Mouse (Mus musculus): ENCODE results near the gene Tet2.
"Not testable (repeated sequence)": the region's sequence is repeated elsewhere in the genome, so short reads cannot be mapped to it uniquely, and the experiment has no call there.

Gene Tet2

DNA sequence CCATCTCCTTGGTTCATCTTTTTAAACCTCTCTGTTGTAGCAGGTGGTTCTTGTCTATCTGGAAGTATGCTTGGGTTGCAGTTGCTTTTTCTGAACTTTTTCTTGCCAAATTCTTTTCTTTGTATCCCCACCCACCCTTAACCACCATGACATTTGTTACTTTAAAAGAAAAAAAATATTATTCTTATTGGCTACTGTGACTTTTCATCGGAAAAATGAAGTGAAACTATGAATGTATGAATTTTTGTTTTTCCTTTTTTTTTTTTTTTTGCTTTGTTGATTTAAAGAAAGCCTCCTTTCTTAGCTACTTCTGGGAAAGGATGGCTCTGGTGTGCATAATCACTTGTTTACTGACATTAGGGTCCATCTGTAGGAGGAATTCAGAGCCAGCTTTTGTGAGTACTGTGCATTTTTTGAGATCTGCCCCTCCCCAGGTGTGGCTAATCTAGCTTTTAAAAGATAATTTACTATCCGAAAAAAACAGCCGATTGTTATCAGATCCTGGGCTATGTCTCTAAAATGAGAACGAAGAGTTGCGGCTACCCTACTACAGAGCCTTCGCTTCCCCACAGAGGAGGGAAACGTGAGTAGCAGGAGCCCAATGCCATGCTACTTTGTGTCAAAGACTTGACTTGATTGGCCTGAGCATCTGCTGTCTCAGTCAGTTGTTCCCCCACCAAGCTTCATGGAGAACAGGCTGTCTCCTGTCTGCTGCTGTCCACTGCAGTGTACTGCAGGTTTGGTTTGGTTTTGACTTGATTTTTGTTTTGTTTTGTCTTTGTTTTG lies 4.6 kb upstream of the Tet2 start:
- DNase-seq (ENCODE audit: low spot score in 2 of 2): no peak

DNA sequence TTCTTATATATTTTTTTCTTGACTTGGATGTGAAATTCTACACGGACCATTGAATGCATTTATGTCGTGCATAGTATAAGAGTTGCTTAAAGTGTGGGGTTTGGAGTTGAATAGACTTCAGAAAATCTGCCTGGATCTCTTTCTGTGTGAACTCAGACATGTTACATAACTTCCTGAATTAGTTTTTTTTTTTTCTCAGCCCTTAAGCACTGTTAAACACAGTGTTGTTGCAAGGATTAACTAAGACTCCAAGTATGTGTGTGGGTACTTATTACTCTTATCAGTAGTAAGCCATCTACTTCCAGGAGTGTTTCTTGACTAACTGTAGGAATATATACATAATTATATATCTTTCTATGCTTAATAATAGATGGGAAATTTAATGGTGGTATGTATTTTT lies 3.7 kb upstream of the Tet2 start:
- no peak for DNase-seq (ENCODE audit: low spot score in 2 of 2)

DNA sequence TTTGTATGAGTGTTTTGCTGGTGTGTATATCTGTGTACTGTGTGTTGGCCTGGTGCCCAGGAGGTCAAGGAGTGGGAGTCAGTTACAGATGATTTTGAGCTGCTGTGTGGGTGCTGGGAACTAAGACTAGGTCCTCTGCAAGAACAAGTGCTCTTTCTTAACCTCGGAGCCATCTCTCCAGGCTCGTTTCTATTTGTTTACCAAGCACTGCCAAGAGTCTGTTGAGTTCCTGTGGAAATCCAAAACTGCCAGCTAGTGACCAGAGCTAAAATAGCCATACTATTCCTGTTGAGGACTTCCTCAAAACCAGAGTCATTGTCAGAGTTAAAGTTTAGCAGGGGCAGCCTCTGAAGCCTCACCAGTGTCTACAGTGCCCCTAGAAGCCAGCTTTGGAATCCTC lies 1.9 kb upstream of the Tet2 start:
- no peak for DNase-seq (ENCODE audit: low spot score in 2 of 2)

DNA sequence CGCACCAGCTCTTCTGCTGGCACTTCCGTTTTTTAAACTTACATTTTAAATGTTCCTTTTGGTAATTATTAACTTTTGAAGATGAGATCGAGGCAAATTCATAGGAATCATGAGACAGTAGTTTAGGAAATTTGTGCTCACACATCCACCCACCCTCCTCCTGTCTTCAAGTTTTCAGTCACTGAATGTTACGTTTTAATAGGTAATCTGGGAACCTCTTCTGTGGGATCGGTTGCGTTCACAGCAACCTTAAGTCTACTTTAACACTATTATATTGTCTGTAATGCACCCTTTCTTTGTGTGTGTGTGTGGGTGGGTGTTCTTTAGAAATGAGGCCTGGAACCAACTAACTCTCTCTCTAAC lies 346 bp upstream of the Tet2 start:
- no peak for DNase-seq (ENCODE audit: low spot score in 2 of 2)

DNA sequence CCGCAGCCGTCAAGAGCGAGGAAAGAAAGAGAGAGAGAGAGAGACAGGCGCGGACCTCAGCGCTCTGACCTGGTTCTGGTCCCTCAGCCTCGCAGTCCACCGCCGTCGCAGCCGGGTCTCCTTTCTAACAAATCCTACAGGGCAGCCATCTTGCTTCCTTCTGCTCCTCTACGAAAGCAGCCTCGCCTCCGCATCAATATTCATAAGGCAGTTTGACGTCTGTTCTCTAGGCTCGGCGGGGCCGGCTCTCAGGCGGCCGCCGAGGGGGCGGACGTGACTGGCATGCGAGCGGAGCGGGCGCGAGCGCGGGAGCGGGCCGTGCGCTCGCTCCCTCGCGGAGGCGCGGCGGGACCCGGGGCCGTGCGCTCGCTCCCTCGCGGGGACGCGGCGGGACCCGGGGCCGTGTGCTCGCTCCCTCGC lies 798 bp downstream of the Tet2 start:
- peak; percentile 69 to 70 for DNase-seq (ENCODE audit: low spot score in 2 of 2)

DNA sequence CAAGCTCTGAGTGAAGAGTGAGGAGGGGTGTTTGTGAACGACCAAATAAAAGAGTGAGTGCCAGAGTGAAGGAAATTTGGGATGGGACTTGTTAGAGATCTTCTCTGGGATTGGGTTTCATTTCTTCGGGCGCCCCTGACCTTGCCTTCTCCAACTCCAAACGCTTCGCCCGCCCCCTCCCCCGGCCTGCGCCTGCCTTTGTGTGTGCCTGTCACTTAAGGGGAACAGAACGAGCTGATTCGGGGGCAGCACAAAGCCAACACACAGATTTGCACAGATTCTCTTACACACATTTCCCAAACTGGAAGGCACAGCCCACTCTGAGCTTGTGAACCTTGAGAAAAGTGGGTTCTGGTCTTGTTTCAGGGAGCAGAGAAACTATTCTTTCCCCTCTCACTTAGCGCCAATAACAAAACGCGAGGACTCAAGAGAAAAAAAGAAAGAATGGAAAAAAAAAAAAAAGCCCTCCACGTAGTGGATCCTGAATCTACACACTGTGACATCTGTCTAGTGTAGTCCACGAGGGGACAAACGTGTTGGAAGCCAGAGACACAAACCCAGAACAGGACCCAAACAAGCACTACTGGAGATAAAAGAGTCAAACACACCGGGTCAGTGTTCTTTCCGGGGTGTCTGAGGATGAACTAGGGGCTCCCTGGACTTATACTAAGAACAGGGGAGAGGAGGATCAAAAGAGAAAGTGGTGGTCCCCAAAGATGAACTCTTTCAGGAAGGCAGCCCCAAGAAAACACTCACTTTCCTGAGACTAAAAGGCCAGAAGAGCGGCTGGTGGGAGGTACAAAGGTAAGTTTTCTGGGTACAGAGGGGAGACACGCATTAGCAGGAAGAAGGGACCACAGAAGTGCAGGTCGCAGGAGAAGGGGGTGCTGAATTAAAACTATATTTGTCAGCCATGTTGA lies 1.6 kb downstream of the Tet2 start:
- DNase-seq (ENCODE audit: low spot score in 2 of 2): peak; percentile 14 to 20

DNA sequence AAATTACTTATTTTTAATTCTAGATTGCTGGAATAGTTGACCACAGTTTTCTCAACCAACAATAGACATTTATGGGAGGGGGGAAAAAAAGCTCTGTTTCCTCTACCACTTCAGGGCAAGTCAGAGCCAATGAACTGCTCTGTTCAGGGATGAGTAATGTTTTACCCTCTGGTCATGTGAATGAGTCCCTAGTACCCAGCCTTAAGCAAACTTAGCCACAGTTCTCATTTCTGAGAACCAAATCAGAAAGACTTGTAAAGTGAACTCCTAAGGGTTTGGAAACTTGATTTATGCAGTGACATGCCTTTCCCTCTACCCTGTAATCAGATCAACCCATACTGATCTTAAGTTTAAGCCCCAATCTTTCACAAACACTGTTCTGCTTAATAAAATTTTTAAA lies 2.9 kb downstream of the Tet2 start:
- no peak for DNase-seq (ENCODE audit: low spot score in 2 of 2)

DNA sequence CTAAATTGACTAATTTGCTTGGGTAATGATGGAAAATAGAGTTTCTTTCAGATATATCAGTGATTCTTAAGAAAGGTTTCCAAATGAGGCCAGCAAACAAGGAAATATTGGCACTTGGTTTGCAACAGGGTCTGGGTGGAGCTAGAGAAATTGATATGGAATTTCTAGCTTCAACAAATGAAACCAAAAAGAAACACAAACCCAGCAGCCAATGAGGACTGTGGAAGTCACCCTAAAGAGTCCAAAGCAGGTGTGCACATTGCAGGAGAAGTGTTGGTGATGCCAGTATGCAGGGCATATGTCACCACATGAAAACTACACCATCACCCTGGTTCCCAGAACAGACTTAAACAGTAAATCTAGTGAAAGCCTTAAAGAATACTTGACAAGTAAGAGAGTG lies 3.9 kb downstream of the Tet2 start:
- DNase-seq (ENCODE audit: low spot score in 2 of 2): no peak

DNA sequence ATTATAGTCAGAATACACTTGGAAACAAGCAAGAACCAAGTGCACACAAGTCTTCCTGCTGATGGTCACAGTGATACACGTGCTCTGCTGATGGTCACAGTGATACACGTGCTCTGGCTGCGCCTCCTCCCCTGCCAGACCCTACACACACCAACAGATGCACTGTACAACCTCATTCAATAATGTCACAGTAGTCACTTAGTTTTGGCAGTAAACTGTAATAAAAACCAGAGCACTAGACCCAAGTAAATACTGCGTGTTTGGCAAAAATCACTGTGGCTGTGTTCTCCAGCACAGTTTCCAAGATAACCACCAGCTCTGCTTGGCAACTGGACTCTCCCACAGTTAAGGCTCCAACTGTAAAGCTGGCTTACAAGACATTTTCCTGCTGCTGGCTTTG lies 4.9 kb downstream of the Tet2 start:
- no peak for DNase-seq (ENCODE audit: low spot score in 2 of 2)

DNA sequence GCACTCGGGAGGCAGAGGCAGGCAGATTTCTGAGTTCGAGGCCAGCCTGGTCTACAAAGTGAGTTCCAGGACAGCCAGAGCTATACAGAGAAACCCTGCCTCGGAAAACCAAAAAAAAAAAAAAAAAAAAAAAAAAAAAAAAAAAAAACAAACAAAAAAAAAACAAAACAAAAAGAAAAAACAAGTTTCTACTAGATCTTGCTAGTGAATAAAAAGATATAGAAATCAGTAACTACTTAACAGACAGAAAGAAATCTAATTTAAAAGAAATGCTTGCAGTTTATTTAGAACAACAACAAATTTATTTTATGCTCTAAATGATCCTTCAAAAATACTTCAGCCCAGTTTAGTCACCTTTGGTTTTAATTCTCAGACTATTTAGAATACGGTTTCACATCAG lies 6.4 kb downstream of the Tet2 start:
- DNase-seq (ENCODE audit: low spot score in 2 of 2): not testable (repeated sequence)

DNA sequence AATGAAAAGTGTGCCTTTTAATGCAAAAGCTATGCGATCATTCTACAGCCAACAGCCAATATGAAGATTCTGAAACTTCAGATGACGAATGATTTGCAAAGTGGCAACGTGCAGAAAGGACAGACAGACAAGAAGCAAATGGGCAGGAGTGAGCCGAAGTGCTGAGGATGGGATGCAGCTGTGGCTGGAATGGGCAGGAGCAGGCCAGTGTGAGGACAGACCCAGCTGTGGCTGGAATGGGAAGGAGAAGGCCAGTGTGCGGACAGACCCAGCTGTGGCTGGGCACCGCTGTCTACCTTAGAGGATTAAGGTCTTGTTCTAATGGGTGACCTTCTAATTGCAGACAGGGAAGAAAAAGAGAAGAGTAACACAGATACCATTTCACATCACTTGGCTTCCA lies 9.3 kb downstream of the Tet2 start:
- no peak for DNase-seq (ENCODE audit: low spot score in 2 of 2)

DNA sequence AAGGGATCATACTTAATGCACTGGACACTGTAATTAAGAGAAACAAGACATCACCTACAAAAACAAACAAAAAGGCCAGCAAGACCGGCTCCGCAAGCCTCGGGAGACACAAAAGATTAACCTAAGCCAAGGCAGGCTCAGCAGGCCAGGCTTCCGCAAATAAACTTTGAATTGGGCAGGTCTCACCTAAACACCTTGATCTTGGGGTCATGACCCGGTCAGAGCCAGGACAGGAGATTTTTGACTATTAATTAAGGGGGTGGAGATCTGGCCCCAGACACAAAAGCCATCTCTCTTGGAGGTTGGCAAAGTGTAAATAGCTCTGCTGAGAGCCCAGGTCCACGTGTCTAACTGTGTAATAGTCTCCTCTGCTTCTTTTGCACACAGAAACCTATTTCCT lies 10.9 kb downstream of the Tet2 start:
- DNase-seq (ENCODE audit: low spot score in 2 of 2): no peak

DNA sequence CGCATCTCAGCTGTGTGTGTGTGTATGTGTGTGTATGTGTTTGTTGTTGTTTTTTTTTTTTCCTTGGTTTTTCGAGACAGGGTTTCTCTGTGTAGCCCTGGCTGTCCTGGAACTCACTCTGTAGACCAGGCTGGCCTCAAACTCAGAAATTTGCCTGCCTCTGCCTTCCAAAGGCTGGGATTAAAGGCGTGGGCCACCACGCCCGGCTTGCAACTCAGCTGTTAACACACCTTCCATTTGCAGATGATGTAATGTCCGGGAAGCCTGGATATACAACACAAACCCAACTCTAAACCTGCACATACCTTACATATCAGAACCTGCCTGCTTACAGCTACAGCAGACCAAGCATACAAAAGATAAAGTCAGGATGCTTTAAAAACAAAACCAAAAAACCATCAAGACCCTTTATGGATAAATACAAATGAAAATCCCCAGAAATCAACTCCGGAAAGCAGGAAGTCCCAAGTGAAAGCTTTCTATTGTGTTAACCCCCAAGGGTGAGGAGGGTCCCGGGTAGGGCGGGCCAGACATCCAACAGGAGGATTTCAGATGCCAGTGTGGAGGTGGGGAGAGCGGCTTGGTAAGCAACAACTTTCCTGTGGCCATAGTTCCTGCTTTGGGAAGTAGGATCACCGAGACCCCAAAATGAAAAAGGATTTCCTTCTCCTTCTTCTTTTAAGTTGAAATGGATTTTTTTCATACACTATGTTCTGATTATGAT lies 11.5 kb downstream of the Tet2 start:
- DNase-seq (ENCODE audit: low spot score in 2 of 2): no peak

DNA sequence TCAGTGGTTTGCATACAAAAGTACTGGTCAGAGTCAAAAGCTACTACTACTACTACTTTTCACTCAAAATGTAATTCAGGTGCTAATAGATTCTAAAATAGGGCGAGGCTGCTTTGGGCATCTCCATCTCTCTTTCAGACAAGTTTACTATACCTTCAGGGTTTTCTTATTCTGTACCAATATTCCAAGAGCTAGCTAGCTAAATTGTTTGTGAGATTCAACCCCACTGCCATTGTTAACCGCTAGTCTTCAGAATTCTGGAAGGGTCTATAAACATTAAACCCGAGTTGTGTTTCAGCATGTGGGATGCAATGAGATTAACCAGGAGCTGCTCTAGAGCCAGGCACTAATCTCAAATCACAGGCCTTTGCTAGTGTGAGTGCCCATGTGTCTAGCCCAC lies 12.1 kb downstream of the Tet2 start:
- DNase-seq (ENCODE audit: low spot score in 2 of 2): no peak

DNA sequence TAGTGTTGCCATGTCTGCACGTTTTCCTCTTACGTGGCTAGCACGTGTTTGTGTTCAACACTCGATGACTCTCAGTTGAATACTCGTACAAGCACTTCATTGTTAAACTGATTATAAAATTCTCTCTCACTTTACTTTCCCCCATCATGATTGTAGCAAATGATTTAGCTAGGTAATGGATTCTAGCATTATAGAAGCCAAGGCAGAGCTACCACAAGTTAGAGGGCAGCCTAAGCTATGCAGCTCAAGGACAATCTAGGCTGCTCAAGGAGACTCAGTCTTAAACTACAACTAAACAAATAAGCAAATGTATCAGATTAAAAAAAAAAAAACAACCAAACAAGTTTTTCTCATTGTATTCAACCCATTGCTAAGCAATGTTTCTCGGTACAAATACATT lies 12.7 kb downstream of the Tet2 start:
- no peak for DNase-seq (ENCODE audit: low spot score in 2 of 2)

DNA sequence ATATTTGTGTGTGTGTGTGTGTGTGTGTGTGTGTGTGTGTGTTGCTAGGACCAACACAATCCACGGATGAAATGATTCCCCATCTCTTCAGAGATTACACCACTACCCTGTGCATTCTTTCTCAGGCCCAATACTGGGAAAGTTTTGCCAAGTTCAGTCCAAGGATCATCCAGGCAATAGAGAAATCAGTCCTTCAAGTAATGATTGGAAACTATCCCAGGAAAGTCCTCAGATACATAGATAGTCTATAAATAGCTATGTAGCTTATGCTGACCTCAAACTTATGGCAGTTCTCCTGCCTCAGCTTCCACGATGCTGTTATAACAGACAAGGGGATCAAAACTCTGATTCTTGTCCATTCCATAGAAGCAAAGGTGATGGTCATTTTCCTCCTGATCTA lies 13.8 kb downstream of the Tet2 start:
- no peak for DNase-seq (ENCODE audit: low spot score in 2 of 2)

DNA sequence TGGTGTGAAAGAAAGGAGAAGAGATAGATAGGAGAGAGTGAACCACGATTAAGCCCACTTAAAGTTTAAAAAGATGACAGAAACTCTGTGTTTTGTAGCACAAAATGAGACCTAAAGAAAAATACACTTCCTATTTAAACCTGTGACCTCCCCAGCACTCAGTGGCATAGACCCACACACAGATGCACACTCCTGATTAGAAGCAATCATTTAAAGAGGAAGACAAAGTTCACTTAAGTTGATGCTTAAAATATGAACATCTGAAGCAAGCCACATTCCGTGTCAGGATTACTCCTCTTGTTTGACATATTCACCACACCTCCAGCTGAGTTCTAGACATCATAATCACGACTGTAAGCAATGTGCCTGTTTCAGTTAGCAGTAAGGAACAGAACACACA lies 14.3 kb downstream of the Tet2 start:
- no peak for DNase-seq (ENCODE audit: low spot score in 2 of 2)

DNA sequence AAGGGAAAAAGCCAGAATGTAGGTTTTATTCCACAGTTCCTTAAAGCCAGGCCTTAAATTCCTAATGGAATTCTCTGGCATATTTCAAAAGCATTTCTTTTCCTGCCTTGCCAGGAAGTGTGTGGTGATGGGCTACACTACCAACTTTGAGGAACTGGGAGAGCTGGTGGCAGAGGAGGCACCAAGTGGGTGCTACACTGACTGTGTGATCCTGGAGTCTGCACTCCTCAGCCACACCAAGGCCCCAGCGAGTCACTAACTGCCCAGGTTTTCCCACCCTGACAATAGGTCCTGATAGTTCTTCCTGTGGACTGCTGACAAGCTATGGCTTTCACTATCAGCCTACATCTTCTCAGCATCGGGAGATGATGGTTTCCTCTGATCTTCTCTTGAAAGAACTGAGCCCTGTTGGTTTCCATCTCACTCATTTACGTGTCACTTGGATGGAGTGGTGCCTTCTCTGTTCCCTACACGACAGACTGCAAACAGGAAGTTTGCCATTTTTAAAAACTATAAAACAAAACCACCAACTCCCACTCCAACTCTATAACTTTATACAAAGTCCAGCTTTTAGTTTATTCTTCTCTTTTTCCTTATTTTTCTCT lies 18.7 kb downstream of the Tet2 start:
- no peak for DNase-seq (ENCODE audit: low spot score in 2 of 2)

DNA sequence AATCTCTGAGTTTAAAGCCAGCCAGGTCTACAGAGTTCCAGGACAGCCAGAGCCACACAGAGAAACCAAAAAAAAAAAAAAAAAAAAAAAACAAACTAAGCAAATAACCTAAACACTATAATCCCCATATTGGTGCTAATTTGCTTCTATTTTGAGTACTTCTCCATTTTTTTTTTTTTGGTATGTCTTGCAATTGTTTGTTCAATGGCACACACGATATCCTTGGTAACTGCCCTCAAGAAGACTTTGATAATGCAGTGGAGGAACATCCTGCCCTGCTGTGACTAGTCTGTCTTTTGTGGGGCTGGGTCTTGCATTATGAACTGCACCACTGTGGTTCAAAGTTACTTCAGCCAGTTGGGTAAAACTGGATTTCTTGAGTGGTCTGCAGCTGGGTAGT lies 19.4 kb downstream of the Tet2 start:
- no peak for DNase-seq (ENCODE audit: low spot score in 2 of 2)

DNA sequence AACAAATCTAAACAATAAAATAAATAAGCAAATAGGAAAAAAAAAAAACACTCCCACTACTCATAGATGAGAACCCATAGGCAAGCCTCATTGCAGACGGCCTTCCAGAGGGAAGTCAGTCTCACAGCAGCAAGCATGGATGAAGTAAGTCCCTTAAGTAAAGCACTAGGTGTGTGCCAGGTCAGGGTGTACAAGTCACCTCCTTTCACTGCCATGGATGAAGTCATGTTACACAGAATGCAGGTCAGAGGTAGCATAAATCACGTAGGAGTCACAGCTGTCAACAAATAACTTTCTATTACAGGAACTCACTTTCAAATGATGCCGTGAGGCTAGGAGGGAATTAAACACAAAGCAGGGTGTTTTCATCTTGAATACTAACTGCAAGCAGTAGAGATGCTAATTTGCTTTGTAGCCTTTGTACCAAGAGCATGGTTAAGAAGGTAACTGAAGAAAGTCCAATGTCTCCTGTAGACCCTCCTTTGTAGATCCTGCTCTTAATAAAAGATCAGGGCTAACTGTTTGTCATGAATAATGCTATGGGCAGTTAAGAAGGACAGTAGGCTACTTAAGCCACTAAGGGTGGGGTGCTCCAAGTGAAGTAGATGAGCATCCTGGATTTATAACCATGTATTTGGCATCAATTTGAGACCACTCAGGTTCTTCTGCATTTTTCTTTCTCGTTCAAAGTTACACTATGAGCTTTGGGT lies 20.4 kb downstream of the Tet2 start:
- DNase-seq (ENCODE audit: low spot score in 2 of 2): no peak

DNA sequence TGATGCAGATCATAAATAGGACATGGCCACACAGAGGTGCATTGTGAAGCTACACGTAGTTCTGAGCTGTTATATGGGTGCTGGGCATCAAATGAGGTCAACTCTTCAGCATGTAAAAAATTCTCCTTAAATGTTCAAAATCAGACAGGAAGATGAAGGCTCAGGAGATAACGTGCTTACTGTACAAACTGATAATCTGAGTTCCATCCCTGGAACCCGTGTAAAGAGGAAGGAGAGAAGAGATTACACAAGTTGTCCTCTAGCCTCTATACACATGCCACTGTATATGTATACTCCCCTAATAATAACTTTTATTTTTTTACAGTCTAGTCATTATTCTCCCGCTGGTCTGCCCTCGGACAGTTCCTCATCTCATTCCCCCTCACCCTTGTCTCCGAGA lies 21.7 kb downstream of the Tet2 start:
- DNase-seq (ENCODE audit: low spot score in 2 of 2): no peak

DNA sequence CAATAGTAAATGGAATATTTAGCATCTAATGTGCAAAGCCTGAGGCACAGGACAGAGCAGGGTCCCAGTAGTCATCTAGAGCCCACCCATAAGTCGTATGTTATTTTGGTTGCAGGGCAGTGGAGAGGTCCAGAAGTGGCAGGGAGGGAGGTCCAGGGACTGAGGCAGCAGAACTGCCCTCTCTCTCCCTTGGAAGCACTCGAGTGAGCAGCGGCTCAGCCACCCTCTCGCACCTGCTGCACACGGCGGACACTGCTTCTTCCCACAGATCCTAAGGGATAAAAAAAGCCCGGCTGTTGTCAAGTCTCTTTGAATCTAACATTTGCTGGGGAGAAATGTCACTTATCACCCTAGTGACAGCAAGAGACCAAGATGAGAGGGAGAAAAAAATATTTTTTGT lies 22.6 kb downstream of the Tet2 start:
- no peak for DNase-seq (ENCODE audit: low spot score in 2 of 2)

Measured in thymus, postnatal 10 days (tissue).